Mouse (Mus musculus) embryonic fibroblast, embryonic 13.5 days (primary cell): Measurements from ENCODE around the gene Gm29427. TPM values are rescaled to one million over a fixed set of nuclear protein-coding genes. Genes with fewer than 3 reads are reported as not detected.

ENCODE experiments used
- H3K27ac ChIP-seq: 2 replicates; pipeline ENCODE4 v1.5.1; 2012; ENCODE audit warnings: low read length, control low read depth, inconsistent platforms; ENCODE audit not compliant: insufficient read depth
- H3K4me1 ChIP-seq: 2 replicates; pipeline ENCODE4 v1.6.1; 2011; ENCODE audit warnings: low read length; ENCODE audit not compliant: control insufficient read depth, insufficient read depth
- H3K4me3 ChIP-seq: 2 replicates; pipeline ENCODE4 v1.5.1; 2011; ENCODE audit warnings: mild to moderate bottlenecking, control low read depth, low read length; ENCODE audit not compliant: insufficient read depth
- CTCF ChIP-seq: IDR thresholded peaks from 2 replicates; pipeline ENCODE4 v1.5.1; 2011; ENCODE audit warnings: mild to moderate bottlenecking, control low read depth, low read length, moderate library complexity, borderline replicate concordance; ENCODE audit not compliant: insufficient read depth
- POLR2A ChIP-seq: IDR thresholded peaks from 2 replicates; pipeline ENCODE4 v1.6.1; 2011; ENCODE audit warnings: low read depth, mild to moderate bottlenecking, control low read depth, low read length, moderate library complexity
- polyA plus RNA-seq: library from polyadenylated mRNA; stranded (reverse); fragments of >200 nt; gene quantifications from 2 replicates; pipeline ENCODE4 v1.2.4, GENCODE M21; 2011; ENCODE audit warnings: low read depth; ENCODE audit not compliant: missing spikeins, insufficient read length

Gene Gm29427
- polyA plus RNA-seq, 1 experiment: not detected

DNA sequence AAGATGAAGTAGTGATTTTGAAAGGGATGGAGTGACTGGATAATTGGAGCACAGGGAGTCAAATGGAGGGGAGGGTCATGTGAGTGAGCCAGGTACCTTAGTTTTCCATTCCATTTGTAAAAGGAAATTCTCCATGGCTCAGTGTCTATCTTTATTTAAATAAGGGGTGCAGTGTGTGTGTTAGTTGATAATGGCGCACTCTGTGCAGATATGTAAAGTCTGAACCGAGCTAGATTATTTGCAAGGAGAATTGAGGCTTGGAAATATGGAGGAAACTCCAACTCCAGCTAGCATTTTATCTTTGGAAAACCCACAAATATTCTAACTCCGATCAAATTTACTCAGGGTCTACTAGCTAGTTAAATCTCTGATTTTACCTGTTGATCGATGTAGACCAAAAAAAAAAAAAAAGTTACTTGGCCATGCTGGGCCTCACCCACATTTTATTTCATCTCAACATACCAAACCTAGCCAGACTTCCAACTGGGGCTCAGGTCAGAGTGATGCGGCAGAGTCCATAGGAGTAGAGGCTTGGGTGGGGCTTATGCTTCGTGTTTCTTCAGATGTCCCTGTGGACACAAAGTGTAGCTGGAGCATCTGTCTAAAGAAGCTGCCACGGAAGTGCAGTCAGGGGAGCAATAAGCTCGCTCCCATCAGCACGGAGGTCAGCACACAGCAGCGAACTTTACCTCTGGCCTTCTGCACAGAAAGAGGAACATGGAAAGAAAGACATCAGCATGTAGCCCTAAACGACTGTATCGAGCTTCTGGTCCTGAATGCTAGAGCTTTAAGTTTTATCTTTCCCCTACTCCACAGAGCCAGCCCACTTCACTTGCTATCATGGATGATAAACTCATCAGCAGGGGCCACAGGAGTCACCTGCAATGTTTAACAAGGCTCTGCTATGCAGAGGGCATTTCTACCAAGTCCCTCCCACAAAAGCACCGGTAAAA, 17.4 kb upstream of the Gm29427 start:
- Histone ChIP-seq H3K4me1 (peaks cover 13% of the 10 kb centered on the region), H3K27ac (no peak overlapping the region), H3K4me3 (no peak overlapping the region)
- no peak for TF ChIP-seq POLR2A
- no peak for TF ChIP-seq CTCF

DNA sequence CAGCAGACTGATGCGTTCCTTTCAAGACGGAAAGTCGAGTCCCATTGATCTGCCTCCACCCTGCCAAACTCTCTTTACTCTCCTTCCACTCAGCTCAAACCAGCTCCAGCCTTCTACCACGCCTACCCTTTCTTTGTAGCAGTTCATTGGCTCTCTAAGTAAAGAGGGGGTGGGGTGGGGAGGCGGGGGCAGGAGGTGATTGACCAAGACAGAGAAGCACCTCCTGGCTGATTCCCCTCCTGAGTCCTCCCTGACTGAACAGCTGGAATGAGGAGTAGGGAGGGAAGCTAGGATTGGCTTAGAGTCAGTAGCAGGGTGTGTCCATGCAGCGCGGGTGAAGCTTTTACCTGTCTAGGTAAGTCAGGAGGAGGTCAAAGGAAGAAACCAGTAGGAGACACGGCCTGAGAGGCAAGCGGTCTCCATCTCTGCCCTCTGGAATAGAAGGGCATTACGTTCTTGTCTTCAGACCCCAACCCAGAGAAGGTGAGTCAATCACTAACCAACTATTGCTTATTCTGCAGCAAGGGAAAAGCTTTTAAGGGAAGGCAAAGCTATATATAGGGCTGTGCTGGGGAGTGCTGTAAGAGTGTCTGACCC, 16.2 kb upstream of the Gm29427 start, which contains the start of gene AA986860:
Gene AA986860, plus strand, starts transcription at position 236 of the 597 bp plus-strand sequence.
- peaks cover 13% of the 10 kb centered on the region for H3K4me1 ChIP-seq
- TF ChIP-seq CTCF: no peak
- no peak for TF ChIP-seq POLR2A
- no peak within 1 kb of the TSS for H3K27ac ChIP-seq
- no peak within 1 kb of the TSS for H3K4me3 ChIP-seq

DNA sequence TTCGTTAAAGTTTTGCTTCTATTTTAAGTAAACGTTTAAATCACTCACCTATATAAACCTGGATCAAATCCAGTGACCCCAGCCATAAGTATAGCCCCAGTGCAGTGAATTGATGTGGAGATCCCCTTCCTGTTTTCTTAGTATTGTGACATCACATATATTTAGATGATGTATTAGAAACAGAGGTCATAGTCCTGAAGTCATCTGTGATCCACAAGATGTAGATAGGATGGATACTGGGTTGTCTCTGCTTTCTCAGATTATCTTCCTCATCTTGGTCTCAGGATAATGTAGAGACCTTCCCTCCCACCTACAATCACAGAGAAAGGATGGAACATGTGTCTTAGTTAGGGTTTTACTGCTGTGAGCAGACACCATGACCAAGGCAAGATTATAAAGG, 13.6 kb upstream of the Gm29427 start, which contains the start of gene Pfkfb2:
Gene Pfkfb2, minus strand, starts transcription at position 101 of the 400 bp plus-strand sequence.
- Histone ChIP-seq H3K4me1 (peaks cover under 1% of the 10 kb centered on the region; the same call in 1 of the 2 replicates), H3K27ac (no peak within 1 kb of the TSS), H3K4me3 (no peak within 1 kb of the TSS)
- TF ChIP-seq POLR2A: no peak
- no peak for TF ChIP-seq CTCF

DNA sequence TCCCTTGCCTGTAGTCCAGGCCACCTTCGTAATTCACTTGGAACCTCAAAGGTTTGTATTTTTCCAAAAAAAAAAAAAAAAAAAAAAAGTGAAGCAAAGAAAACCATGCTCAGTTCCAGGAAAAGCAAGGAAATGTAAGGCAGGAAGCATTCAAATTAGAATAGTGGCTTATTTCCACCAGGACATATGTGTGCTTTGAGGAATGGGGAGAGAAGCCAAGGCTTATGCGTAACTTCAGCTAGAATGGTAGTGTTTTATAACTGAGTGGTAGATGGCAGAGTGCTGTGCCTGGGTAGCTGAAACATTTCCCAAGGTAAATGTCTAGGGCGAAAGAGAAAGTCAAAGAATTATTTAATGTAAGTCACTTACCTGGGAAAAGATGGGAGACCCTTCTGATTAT, 13.1 kb upstream of the Gm29427 start:
- no peak overlapping the region for H3K27ac ChIP-seq
- TF ChIP-seq POLR2A: no peak
- no peak for TF ChIP-seq CTCF
- no peaks in the 10 kb centered on the region; the same call in 1 of the 2 replicates for H3K4me1 ChIP-seq
- H3K4me3 ChIP-seq: no peak overlapping the region

DNA sequence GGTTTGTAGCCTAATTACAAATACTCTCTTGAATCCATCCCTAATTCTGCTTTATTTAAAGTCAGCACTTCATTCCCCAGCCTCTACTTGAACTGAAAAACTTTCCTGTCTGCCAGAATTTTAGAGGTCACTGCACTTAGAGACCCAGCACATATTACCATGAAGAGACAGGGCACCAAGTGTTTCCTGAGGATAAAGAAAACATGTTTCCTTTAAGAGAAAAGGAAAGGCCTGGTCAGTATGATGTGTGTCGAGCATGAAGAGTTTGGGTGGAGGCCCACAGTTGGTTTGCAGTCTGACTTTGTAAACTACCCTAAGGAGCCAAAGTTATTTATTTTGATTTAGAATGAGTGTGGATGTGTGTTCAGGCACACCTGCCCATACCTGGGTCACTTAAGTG, 12.5 kb upstream of the Gm29427 start:
- Histone ChIP-seq H3K4me3 (no peak overlapping the region), H3K4me1 (no peaks in the 10 kb centered on the region), H3K27ac (no peak overlapping the region)
- TF ChIP-seq POLR2A (no peak), CTCF (no peak)

DNA sequence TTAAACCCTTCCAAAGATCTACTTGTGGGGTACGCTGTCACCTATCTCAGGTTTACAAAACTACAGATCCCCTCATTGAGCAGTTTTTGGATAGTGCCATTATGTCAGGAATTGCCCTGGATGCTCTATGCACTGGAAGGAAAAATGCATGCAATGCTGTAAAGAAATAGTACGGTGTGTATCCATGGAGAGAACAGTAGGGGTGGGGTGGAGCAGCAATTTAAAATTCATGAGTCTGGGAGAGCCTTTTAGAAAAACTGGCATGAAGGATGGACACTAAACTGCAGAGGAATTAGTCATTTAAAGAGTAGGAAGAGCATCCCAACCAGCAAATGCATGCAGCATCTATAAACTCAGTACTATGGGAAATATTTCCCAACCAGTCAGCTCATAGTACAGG, 10.8 kb upstream of the Gm29427 start:
- Histone ChIP-seq H3K27ac (no peak overlapping the region), H3K4me1 (no peaks in the 10 kb centered on the region), H3K4me3 (no peak overlapping the region)
- TF ChIP-seq CTCF: no peak
- no peak for TF ChIP-seq POLR2A

DNA sequence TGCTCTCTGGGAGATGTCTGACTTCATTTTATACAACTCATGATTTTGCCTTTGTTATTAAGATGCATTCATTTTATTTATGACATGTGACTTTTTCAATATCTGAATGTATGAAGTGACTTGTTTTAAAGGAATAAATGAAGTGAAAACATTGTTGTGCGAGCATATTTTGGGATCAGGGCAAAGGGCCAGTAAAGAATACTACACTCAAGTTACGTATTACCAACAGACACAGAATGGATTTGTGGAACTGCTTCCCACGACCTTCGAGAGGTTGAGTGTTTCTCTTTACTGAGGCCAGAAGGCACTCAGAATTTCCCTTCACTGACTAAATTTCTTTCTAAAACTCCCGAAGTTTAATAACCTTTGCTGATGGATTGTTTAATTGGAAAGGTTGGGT, 8.6 kb upstream of the Gm29427 start:
- Histone ChIP-seq H3K27ac (no peak overlapping the region), H3K4me1 (no peaks in the 10 kb centered on the region), H3K4me3 (no peak overlapping the region)
- TF ChIP-seq CTCF (no peak), POLR2A (no peak)

DNA sequence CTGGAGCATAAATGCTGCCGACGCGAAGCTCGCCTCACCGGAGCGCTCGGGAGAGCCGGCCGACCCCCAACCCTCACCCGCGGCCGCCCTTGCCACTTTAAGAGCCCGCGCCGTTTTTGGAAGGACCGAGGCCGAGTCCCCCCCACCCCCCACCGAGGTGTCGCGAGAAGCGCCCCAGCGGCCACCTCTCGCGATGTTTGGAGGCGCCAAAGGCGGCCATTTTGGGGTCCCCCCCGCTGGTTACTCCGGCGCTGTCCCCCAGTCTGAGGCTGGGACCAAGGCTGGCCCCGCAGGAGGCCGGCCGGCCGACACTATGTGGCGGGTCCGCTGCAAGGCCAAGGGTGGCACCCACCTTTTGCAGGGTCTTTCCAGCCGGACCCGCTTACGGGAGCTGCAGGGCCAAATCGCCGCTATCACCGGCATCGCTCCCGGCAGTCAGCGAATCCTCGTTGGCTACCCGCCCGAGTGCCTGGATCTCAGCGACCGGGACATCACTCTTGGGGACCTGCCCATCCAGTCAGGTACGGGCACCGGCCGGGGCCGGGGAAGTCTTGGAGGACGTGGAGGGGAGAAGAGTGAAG, 1.8 kb upstream of the Gm29427 start, which contains the start of gene Yod1:
Gene Yod1, plus strand, starts transcription at position 37 of the 581 bp plus-strand sequence.
- H3K4me3 ChIP-seq: peak within 1 kb of the TSS; percentile 91
- H3K27ac ChIP-seq: peak within 1 kb of the TSS; percentile 57; the same call in 1 of the 2 replicates
- H3K4me1 ChIP-seq: no peaks in the 10 kb centered on the region; the same call in 1 of the 2 replicates
- TF ChIP-seq POLR2A: peak; percentile 74
- TF ChIP-seq CTCF: no peak

DNA sequence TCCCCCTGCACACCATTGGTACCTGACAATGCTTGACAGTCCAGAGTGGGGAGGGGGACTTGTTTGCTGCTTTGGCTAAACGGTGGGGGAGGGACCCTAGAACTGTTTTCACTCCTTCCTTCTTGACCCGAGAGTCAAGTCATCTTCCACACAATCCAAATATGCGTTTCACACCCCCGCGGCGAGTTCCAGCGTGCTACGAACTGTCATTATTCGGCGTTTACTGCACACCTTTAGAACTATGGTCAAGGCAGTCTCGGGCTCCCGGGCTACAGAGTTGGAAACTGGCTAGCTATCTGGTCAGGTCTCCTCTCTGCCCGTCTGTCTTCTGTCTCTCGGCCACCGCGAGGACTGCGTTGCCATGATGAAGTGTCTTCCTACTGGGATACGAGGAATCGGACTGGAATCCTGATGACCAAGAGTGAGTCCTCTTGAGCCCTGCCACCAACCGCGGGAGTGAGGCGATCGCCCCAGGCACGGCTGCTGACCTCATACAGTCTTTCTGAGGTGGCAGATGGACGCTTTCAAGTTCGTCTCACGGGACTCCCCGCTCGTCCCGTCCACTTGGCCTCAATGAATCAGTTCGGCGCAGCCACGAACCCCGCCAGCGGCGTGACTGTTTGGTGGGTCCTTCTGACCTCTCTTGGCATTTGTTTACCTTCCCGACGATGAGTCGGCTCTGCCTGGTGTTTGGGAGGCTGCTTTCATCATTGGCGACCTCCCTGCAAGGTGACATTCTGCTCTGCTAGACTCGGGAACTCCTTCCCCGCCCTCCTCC, 1.1 kb upstream of the Gm29427 start:
- peak; percentile 19; the same call in 1 of the 2 replicates for TF ChIP-seq POLR2A
- no peak for TF ChIP-seq CTCF
- H3K27ac ChIP-seq: peak overlapping the region; percentile 47; the same call in 1 of the 2 replicates
- peak overlapping the region; percentile 91 for H3K4me3 ChIP-seq
- H3K4me1 ChIP-seq: no peaks in the 10 kb centered on the region; the same call in 1 of the 2 replicates

DNA sequence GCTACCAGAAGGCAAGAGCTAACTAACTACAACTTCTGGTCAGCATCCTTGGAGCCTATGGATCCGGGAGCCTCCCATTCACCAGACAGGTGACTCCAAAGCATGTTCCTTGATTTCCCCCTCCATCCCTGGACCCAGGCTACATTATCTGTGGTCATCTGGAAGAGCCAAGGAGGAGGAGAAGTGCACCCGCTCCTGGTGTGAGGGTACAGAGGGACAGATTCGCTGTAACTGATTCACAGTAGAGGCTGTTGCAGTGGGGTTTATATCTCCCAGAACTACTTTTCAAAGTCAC, 566 bp upstream of the Gm29427 start:
- Histone ChIP-seq H3K27ac (no peak overlapping the region), H3K4me3 (peak overlapping the region; percentile 91), H3K4me1 (no peaks in the 10 kb centered on the region; the same call in 1 of the 2 replicates)
- TF ChIP-seq POLR2A (no peak), CTCF (no peak)
